Mouse (Mus musculus): Measurements from ENCODE around the gene Hes1.

GRCm38 (mm10) chr16:30052271-30052670 lies 11.9 kb upstream of the Hes1 start:
- TF ChIP-seq CTCF (conservative IDR thresholded peaks at IDR 0.05; ENCODE audit: low read length) (no peak), NANOG (IDR thresholded peaks at IDR 0.05; ENCODE audit: borderline replicate concordance, low read length) (no peak)
